Mouse (Mus musculus): Measurements from ENCODE around the gene Ddhd1.
"Not testable (repeated sequence)": the region's sequence is repeated elsewhere in the genome, so short reads cannot be mapped to it uniquely, and the experiment has no call there.

The Ddhd1 gene

DNA sequence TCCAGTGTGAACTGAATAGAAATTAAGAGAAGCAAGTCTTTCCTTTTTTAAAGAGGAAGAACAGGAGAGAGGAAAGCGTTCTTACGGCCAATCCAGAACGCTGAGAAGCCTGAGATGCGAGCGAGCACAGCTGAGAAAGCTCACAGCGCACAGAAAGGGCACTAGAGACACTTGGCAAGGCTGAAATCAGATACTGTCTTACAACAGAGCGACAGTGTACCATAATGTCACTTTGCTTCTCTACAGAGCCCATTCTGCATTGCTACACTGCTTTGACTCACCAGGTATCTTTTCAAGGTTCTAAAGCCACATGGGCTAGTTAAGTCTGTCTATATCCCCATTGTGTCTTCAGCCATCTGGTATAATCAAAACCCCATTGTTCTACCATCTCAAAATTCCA lies 13.7 kb downstream of the Ddhd1 start:
- DNase-seq: no peak

DNA sequence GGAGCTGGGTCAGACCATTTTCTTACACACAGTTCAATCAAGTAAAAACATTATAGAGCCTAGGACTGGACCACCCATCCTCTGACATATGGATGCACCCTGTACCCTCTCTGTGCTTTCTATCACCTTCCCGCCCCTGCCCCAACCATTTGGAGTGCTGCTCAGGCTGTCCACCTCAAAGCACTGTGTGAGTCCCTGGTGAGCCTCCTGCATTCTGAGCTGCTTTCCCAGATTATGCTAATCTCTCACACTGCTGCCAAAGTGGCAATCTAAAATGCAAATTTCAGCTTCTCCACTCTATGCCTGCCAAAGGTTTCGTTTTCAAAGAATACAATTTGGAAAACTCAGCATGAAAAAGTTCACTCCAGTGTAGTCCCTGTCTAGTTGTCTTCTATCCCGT lies 14.5 kb downstream of the Ddhd1 start:
- DNase-seq: no peak

DNA sequence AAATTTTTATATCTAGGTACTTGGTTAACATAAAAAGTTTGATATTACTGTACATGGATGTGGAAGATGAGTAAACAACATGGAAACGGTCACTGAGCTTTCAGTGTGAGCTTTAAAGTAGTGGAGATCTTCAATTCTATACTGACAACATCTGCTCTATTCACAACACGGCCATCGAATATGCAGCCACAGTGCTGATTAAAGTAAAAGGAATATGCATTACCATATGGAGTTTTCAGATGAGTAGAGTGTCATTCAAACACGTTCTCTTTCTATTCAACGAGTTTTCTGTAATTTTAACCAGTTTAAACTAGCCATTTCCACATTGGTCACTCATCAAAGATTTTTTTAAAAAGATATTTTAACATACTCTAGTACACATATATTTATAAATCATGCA lies 15.1 kb downstream of the Ddhd1 start:
- no peak for DNase-seq

DNA sequence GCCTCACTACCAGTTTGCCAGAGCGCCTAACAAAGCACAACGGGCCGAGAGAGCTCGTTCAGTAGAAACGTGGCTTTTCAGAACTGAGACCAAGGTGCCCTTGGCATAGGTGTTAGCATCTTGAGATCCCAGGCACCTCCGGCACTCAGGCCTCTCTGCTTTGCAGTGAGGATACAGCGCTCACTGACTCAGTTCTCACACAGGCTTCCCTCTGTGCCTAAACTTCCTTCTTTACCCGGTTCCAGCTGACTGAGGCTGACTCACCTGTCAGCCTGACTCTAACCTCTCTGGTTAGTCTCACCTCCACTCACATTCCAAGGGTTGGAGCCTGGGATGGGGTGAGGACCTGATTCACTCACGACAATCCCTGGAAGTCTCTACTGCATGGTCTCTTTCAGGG lies 15.7 kb downstream of the Ddhd1 start:
- no peak for DNase-seq

DNA sequence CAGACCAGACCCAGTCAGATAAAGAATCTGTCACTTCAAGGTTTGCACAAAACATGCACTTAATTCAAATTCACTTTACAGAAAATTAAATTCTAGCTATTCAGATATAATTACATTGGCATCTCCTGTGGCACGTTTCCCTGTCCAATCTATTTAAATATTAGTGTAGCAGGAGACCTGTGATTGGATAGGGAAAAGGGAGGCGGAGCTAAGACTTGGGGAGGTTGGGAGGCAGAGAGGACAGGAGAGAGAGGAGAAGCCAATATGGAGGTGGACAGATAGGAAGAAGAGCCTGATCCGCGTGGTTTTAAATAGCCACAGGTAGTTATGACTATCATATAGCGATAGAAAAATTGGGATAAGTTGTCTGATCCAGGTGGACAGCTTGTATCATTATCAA lies 19.2 kb downstream of the Ddhd1 start:
- DNase-seq: no peak

DNA sequence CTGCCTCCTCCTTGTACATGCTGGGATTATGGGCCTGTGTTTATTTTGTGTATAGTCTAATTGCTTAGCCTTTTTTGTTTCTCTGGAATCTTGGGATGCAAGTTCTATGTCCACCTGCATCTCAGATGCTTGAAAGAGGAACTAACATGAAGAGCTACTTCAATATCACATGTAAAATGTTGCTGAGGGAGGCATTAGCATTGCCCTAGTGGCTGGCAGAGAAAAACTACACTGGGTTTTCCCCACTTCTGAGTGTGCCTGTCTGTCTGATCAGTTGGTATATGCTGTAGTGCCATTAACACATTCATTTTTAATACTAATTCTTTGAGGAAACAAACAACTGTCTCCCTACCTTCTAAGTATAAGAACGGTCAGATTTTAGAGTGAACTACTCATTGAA lies 22.4 kb downstream of the Ddhd1 start:
- no peak for DNase-seq

DNA sequence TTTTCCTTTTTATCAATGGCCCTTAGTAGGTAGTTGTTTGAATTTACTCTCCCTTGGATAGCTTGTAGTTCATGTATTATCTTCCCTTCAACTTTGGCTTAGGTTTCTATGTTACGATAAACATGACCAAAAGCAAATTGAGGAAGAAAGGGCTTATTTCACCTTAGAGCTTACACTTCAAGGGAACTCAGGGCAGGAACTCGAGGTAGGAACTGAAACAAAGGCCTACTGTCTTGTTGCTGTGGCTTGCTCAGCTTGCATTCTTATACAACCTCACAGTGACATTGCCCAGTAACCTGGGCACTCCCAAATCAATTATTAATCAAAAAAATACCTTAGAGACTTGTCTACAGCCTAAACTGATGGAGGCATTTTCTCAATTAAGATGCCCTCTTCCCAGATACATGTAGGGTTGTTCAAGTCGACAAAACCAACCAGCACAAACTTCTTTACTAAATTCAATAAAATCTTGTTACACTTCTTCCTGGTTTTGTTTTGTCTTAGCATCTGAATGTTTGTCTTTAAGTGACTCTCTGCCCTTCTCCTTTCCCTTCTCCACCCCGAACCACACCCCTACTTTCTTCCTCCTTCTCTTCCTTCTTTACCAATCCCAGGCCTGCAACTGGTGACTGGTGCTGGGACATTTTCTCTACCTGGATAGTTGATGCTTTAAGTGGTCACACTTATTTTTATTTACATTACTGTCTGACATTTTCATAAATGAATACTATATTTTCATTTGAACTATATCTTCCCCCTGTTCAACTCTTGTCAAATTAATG lies 25.0 kb downstream of the Ddhd1 start:
- no peak for DNase-seq

DNA sequence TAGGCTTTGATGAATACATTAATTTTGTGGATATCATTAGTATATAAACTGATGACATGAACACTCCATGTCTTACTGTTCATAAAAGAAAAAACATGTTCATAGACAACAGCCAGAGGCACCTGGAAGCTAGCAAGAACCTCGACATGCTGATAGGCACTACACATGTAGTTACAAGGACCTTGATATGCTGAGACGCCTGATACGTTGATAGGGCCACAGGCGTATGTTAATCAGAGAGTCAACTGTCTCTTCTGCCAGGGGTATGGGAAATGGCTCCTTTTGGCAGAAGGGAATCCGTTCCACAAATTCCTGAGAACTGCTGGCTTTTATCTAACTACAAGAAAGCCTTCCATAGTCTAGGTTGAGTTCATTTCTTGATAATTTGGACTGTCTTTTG lies 27.4 kb downstream of the Ddhd1 start:
- no peak for DNase-seq

DNA sequence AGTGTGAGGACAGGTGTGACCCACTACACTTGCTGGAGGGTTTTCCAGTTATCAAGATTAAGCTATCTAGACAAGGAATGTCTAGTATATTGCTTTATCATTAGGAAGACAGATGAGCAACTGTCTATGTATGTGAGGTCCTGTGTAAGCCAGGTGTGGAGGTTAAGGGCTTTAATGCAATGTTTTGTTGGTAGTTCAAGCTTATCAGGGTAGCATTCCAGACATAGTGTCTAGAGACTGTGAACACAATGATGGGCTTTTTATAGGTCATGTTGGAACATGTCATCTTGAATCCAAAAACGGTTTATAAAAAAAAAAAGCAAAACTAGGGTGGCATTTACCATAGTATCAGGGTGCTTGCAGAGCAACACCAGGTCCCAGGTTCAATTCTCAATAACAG lies 28.0 kb downstream of the Ddhd1 start:
- no peak for DNase-seq

DNA sequence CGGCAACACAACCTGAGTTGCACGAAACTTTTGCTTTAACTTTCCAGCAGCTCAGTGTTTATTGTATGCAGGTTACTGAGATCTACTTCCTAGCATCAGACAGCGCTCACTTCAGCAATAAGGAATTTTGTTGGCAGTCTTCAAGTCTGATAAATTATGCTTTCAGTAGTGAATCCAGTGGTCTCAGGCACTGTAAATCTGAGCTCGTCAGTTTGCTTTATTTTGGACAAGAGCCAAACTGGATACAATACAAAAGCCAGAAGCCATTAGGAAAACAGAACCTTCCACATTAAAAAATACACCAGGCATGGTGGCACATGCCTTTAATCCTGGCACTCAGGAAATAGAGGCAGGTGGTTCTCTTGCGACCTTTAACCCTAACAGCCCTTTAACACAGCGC lies 39.6 kb downstream of the Ddhd1 start:
- no peak for DNase-seq

DNA sequence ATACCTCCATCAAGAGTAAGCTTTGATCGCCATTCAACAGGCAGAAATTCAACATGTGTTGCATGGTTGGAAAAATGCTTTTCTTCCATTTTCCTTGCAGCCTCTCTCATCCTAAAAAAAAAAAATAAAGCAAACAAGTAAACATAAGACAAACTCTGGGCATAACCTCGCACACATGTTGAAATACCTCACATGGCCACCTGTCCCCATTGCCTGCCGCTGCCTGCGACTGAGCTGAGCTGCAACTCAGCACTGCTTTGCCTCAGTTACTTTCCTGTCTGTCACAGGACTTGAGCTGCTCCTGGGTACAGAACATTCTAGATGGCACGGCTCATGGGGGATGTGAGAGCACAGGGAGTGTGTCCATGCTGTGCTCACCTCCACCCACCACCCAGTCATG lies 41.4 kb downstream of the Ddhd1 start:
- DNase-seq: no peak

DNA sequence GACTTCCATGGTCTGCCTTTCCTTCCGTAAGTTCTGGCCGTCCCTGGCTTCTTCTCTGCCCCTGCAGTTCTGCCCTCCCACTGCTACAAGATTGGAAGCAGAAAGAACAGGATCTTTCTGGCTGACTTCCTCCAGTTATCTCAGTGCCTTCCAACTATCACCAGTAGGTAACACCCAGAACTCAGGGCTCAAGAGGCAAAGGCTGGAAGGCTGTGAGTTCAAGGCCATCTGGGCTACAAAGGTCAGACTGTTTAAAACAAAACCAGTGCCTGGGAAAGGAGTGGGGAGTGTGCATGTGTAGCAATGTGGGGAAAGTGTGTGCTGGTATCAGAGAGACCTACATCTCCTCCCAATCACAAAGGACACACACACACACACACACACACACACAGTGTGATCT lies 42.2 kb downstream of the Ddhd1 start:
- DNase-seq: no peak

DNA sequence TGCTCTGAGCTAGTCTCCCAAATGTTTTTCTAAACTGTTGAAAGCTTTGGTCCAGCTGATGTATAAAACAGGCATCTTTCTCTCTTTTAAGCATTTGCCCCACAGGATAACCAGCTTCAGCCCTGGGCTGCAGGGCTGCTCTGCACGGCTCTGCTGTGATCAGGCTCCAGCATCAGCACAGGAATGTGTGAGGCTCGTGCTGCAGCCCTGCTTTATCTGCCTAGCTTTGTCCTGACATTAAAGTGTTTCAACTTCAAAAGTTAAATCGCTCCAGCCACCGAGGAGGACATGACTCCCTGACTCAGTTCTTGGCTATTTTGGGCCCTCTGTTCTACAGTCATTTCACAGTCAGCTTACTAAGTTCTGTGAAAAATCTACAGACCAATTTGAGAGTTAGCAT lies 43.1 kb downstream of the Ddhd1 start:
- no peak for DNase-seq

DNA sequence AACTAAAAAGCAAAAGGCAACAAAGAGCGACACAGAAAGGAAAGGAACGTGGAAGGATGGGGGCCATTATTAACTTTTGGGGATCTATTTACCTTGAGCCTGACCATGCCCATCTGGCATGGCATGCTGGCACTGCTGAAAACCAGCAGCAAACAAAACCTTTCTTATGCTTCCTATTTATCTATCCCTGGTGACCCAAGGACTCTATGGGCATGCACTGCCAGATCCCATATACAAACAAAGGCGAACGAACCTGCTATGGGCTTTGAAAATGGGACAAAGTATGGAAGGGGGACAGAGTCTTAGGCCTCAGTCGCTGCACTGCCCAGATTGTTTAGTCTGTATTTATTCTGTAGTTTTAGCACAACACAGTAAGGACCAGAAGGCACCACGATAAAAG lies 43.5 kb downstream of the Ddhd1 start:
- DNase-seq: no peak

DNA sequence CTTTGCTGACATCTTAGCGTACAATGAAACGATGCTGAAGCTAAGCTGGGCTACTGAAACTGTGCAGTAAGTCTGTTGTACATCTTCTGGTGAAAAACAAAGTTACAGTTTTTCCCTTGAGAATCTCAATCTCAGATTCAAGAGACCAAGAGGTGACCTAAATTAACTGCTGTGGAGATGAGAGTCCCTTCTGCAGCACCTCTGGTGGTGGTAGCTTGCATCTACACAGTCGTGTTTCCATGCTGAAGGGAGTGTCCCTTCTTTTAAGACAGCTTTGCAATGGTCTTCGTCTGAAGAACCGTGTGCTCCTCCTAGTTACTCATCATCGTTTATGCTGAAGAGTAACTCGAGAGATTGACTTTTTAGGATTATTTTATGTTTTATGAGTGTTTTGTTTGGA lies 46.3 kb downstream of the Ddhd1 start:
- no peak for DNase-seq

DNA sequence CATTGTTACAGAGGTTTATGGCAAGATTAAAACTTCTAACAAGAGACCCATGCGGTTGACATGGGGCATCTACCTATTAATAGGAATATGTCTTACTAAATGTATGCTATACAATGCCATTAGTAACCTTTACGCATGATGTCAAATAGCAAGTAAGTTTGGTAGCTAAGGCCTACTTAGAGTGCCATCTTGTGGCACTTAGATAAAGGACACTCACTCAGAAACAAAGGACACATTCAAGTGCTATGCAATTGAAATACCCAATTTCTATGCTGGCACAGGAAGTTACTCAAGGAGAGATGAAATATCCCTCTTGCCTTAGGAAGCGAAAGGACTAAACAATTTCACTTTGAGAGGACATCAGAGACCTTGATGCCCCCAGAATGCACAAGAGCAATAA lies 55.9 kb downstream of the Ddhd1 start:
- DNase-seq: peak; percentile 42

DNA sequence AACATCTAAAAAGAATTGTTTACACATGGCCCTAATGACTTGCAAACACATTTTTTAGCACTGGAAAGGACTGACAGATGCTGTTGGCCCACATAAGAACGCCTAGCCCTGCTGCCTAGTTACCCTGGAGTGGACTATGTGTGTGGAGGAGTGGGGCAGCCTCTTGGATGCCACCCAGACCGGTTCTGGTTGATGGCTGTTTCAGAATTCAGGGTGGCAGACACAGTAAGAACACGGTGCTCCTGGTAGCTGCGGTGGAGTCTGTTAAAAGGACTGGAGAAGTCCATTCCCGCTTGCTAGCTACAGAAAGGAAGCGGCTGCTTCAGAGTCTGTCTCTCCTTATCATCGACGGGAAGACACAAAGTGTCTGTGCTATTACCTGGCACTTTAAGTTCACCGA lies 57.4 kb downstream of the Ddhd1 start:
- DNase-seq: peak; percentile 24

DNA sequence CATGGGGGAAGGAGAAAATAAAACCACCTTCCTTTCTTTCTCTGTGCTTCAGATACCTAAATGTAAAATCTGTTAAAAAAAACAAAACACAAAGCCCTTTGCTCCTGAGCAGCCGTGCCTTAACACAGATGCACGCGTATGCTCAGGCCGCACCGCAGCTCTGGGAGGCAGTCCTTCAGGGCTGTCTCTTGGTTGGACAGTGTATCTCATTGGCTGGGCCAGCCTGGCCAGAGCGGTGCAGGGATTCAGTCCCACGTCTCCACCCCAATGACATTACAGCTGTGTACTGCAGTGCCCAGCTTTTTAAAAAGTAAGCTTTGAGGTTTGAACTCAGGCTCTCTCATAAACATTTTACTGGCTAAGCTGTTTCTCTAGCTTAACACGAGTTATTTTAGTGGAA lies 60.1 kb downstream of the Ddhd1 start:
- DNase-seq: no peak

DNA sequence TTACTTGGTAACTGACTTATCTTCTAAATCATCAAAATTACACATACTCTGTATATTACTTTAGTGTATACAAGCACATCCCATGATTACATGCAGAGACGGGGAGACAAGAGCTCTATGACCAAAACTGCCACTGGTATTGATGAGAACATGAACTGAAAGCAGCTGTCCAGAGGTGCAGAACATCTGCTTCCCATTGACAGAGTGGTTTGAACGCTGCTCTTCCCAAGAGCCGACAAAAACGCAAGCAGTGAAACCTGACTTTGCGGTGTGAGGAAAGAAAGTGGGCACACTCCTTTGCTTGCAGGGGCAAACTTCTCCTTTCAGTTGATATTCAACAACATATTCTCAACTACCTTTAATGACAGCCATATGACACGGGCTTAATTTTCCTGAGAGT lies 64.7 kb downstream of the Ddhd1 start:
- no peak for DNase-seq

DNA sequence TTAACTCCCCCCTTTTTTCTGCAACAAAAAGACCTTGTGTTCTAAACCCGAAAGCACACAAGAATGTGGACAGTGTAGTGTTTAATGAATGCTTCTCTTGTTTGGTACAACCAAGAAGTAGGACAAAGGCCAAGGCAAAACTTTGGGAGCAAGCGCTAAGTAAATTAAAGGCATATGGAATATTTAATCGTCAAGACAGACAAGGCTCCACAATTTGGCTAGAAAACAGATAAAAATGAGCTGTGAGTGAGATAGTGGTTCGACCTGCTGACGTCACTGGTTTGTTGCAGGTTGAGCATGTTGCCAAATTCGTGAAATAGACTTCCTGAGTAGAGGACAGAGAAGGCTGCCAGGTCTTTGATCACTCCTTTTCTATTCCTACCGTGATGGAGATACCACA lies 69.5 kb downstream of the Ddhd1 start:
- DNase-seq: no peak

DNA sequence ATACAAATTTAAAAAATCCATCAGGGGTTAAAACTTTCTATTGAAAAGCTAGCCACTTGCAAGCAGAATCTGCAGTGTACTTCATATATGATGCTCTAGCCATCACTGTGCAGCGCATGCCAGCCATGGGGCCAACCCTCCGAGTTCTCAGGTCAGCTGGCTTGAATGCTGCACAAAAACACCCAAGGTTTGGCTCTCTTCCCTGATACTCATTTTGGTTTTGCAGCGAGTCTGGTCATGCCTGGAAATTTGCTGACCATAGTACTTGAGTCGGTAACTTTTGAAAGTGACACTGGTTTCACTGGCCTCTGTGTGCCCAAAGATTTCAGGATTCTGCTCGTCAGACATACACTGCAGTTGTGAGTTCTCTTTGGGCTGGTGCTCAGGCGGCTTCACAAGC lies 70.4 kb downstream of the Ddhd1 start:
- no peak for DNase-seq

DNA sequence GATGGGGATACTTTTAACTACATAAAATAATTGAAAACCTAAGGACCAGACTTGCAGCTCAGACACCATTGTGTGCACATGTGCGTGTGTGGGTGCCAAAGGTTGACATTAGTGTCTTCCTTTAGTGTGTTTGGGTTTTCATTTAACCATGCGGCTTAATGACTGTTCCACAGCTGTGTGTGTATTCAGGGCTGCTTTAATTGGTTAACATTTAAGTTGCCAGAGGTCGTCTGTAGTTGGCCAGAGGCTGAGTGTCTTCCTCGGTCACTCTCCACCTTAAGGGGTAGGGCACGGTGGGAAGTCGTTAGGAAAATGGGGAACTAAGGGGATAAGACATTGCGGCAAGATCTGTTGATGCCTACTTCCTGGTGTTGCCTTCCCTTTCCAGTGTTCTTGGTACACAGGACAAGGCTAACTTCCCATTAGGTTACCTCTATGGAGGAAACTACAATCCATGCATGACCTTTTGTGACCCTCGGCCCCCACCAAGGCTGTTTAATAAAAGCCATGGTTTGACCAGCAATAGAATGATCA lies 74.4 kb downstream of the Ddhd1 start:
- DNase-seq: no peak

DNA sequence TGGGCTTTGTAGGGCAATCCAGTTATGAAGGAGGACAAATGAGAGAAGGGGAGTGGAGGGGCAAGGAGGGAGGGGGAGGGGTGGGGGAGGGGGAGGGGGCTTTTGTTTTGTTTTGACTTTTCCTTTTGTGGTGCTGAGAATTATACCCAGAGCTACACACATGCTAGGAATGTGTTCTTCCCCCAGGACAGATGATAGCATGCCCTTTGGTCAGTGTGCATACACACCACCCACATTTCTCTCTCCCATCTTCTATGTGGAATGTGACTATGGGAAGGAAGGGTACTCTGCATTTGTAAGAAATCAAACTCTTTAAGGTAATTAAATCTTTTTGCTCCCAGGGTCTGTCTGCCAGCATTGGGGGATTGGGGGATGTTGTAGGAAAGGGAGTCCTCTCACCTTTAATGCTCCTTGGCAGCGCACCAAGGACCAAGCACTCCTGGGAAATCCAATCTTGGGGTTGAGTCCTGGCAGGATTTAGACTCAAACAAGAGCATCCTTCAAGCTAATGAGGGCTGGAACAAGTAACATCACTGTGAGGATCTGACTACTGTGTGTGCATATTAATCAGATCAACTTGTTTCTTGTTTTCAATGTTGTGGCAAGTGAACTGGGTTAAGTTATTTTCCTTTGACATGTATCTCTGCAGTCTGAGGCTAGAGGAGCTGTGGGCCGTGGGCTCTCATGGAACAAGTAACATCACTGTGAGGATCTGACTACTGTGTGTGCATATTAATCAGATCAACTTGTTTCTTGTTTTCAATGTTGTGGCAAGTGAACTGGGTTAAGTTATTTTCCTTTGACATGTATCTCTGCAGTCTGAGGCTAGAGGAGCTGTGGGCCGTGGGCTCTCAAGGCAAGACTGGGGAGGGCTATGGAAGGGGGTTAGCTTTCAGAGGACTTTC lies 76.8 kb downstream of the Ddhd1 start:
- DNase-seq: not testable (repeated sequence)

All from lung, postnatal 36 days (tissue).